Mouse (Mus musculus): Measurements from ENCODE around the gene Vps72.
"Not testable (repeated sequence)": the region's sequence is repeated elsewhere in the genome, so short reads cannot be mapped to it uniquely, and the experiment has no call there.

Vps72 gene

DNA sequence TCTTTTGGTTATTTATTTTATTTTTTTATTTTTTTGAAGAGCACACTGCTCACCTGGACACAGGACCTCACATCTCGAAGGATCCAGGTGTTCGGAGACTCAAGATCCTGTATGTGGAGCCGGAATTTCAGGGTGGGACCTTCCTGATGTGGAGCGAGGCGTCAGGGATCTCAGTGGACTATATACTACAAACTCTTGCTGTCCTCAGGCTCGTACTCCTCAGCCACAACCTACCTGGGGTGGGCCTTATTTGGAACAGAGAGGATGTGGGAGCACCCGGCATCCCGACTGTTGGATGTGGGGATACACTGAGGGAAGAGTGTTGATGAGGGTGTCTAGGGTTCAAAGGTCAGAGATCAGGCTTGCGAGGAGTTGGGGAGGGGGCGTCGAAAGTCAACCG lies 23.3 kb downstream of the Vps72 start:
- not testable (repeated sequence) for DNase-seq

- peak; percentile 26 for DNase-seq
Observed at GRCm38 (mm10) chr3:95135023-95135422, 24.2 kb downstream of the Vps72 start.

GRCm38 (mm10) chr3:95135433-95136052 lies 24.7 kb downstream of the Vps72 start:
- peak; percentile 27 for DNase-seq

GRCm38 (mm10) chr3:95136336-95136735 lies 25.5 kb downstream of the Vps72 start:
- no peak for DNase-seq

- no peak for DNase-seq
Observed at GRCm38 (mm10) chr3:95139586-95140288, 28.9 kb downstream of the Vps72 start.

GRCm38 (mm10) chr3:95140289-95140595 lies 29.4 kb downstream of the Vps72 start:
- DNase-seq, result no peak

- DNase-seq, result no peak
Observed at GRCm38 (mm10) chr3:95140795-95141194, 30.0 kb downstream of the Vps72 start.

- peak; percentile 85 for DNase-seq
Observed at GRCm38 (mm10) chr3:95141474-95141873, 30.7 kb downstream of the Vps72 start.

DNA sequence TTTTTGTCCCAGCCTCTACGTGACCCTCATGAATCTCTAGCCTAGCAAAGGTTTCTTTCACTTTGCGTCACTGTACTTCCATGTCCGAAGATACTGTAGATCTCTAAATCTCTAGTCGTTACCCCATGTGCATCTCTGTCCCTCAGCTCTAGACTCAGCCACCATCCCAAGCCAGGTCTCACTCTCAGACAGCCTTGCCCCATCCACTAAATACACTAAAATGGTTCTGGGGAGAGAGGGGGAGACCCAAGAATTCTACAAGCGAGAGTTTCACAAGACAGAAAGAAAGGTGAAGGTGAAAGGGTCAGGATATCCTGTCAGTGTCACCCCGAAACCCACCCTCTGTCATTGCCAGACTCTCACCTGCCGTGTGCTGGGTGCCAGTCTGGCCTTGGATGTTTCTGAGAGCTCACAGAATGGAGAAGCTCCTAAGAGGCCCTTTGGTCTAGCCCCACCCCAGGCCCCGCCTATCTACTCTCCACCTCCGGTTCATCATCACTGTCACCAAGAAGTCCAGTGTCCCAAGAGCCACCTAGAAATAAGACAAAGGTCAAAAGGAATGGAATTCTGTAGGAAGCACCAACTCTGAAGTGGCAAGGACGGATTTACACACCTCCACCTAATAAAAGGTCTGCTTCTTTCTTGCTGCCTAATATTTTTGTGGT lies 31.3 kb downstream of the Vps72 start, which contains the start of gene Tnfaip8l2:
TSS of gene Tnfaip8l2 (minus strand) at position 409 of the 665 bp plus-strand sequence.
- DNase-seq, result peak; percentile 67

GRCm38 (mm10) chr3:95142617-95143011 lies 31.8 kb downstream of the Vps72 start:
- peak; percentile 91 for DNase-seq

DNA sequence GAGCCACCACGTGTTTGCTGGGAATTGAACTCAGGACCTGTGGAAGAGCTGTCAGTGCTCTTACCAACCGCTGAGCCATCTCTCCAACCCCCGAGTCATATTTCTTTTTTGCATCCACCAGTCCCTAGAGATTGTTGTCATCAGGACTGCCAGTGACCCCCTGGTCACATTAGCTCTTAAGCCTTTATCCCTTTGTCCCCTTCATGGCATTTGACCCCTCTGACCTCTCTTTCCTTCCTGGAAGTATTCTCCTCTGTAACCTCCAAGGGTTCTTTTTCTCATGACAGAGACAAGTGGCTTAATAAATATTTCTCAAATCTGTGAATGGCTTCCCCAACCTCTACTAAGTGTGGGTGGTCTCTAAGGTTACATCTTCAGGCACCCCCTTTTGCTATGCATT lies 37.1 kb downstream of the Vps72 start:
- DNase-seq, result no peak

DNA sequence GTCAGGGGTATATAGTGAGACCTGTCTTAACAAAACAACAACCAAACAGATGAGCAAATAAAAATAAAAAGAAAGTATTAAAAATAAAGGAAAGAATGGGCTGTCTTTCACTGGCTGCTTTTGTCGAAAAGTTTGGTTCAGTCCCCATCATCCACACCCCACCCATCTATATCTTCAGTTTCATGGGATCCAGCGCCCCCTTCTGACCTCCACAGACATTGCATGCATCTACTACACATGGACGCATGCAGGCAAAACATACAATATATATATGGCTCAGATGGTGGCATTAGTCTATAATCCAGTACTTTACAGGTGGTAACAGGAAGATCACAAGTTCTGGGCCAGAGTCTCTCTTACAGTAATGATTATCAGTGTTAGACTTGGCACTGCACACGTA lies 43.1 kb downstream of the Vps72 start:
- DNase-seq, result peak; percentile 76

DNA sequence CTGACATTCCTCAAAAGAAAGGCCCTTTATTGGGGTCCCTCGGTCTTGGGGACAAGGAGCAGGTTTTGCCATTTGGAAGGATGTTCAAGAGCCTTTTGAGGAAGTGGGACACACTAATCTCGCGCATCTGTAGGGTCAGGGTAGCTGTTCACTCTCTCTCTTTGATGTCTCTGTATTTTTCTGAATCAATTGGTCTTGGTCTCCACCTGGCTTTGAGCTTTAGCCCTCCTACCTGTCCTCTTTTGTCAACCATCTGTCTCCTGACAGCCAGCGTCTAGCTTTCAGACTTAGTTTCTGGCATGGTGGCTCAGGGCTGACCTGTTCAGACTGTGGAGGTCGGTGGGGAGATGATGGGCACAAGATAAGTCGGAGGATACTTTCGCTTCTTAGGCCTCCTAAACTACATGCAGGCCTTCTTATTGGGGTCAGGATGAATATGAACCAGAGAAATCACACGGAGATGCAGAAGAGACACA lies 48.7 kb downstream of the Vps72 start:
- no peak for DNase-seq

- DNase-seq, result peak; percentile 86
Observed at GRCm38 (mm10) chr3:95159987-95160963, 49.5 kb downstream of the Vps72 start, which contains the start of gene Sema6c. TSS of gene Sema6c (plus strand) at chr3:95160457.

- DNase-seq, result peak; percentile 10
Observed at GRCm38 (mm10) chr3:95161041-95161551, 50.3 kb downstream of the Vps72 start.

- DNase-seq, result no peak
Observed at GRCm38 (mm10) chr3:95161618-95162344, 51.0 kb downstream of the Vps72 start.

GRCm38 (mm10) chr3:95162345-95162628 lies 51.5 kb downstream of the Vps72 start:
- DNase-seq, result no peak

GRCm38 (mm10) chr3:95163419-95164255 lies 52.8 kb downstream of the Vps72 start:
- DNase-seq, result no peak

DNA sequence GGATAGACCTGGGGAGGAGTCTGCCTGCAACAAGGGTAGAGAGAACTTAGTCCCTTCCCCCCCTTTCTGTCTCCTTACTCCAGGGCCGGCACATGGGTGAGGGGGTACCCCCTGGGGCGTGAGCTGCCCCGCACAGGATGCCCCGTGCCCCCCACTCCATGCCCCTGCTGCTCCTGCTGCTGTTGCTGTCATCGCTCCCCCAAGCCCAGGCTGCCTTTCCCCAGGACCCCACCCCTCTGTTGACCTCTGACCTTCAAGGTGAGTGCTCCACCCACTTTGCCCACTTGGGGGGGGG lies 53.4 kb downstream of the Vps72 start:
- DNase-seq, result no peak

GRCm38 (mm10) chr3:95164840-95165239 lies 54.0 kb downstream of the Vps72 start:
- no peak for DNase-seq

GRCm38 (mm10) chr3:95169996-95170395 lies 59.2 kb downstream of the Vps72 start:
- no peak for DNase-seq

Data from thymus, postnatal 25 days (tissue).